Mouse (Mus musculus) forebrain, postnatal 0 days (tissue): ENCODE data around the gene Tmem86a. TPM values are rescaled to one million over a fixed set of nuclear protein-coding genes. Genes with fewer than 3 reads are reported as not detected.

Source experiments
- ATAC-seq: fragments of 200-750 bp; cut with Nextera tagmentation; 2 replicates; pipeline ENCODE4 v1.8.0; 2017; ENCODE audit warnings: mild to moderate bottlenecking, moderate library complexity
- DNase-seq: peaks from one replicate; pipeline ENCODE4 v3.0.0-alpha.2; 2015
- H3K27ac ChIP-seq: fragments of 300-500 bp; sonication (generic); 2 replicates; pipeline ENCODE4 v1.5.1; 2014; ENCODE audit warnings: low read depth, mild to moderate bottlenecking, antibody characterized with exemption, low read length, moderate library complexity, mixed read lengths
- H3K27me3 ChIP-seq: fragments of 300-500 bp; sonication (generic); 2 replicates; pipeline ENCODE4 v1.6.1; 2014; ENCODE audit warnings: mild to moderate bottlenecking, low read length, mixed read lengths; ENCODE audit not compliant: insufficient read depth
- H3K36me3 ChIP-seq: fragments of 300-500 bp; sonication (generic); 2 replicates; pipeline ENCODE4 v1.6.1; 2014; ENCODE audit warnings: mild to moderate bottlenecking, moderate library complexity; ENCODE audit not compliant: insufficient read depth
- H3K4me1 ChIP-seq: fragments of 300-500 bp; sonication (generic); 2 replicates; pipeline ENCODE4 v1.6.1; 2014; ENCODE audit warnings: antibody characterized with exemption; ENCODE audit not compliant: insufficient read depth
- H3K4me2 ChIP-seq: fragments of 300-500 bp; sonication (generic); 2 replicates; pipeline ENCODE4 v1.6.1; 2014; ENCODE audit warnings: low read depth, mild to moderate bottlenecking, moderate library complexity
- H3K4me3 ChIP-seq: fragments of 300-500 bp; sonication (generic); 2 replicates; pipeline ENCODE4 v1.5.1; 2014; ENCODE audit warnings: low read depth, low read length, mixed read lengths
- H3K9ac ChIP-seq: fragments of 300-500 bp; sonication (generic); 2 replicates; pipeline ENCODE4 v1.6.1; 2014; ENCODE audit warnings: mild to moderate bottlenecking
- H3K9me3 ChIP-seq: fragments of 300-500 bp; sonication (generic); 2 replicates; pipeline ENCODE4 v1.6.1; 2016; ENCODE audit warnings: low read length
- CTCF ChIP-seq: sonication (generic); IDR thresholded peaks from 2 replicates; pipeline ENCODE4 v1.5.1; 2016; ENCODE audit warnings: antibody characterized with exemption, control low read depth, low read depth
- WGBS: fragments of 180-500 bp; shearing (Covaris S2); extraction: QIAGEN DNeasy Blood & Tissue Kit; methylation state at CpG from one replicate; pipeline ENCODE4 v1.1.7; 2014; 5-methylcytosine and 5-hydroxymethylcytosine counted together
- polyA plus RNA-seq: library from polyadenylated mRNA; unstranded; fragments of >200 nt; fragmentation: Nextera tagmentation; extraction: Ambion mirVana; gene quantifications from 2 replicates; pipeline ENCODE4 v1.2.1, GENCODE M21; 2015
- total RNA-seq: library from RNA; depleted of rRNA; stranded (reverse); fragments of >200 nt; gene quantifications from 2 replicates; pipeline ENCODE4 v1.2.3, GENCODE M21; 2014

The Tmem86a gene
- total and polyA plus RNA-seq, 2 experiments from 2014 or later = 12.0 to 32.9 TPM

DNA sequence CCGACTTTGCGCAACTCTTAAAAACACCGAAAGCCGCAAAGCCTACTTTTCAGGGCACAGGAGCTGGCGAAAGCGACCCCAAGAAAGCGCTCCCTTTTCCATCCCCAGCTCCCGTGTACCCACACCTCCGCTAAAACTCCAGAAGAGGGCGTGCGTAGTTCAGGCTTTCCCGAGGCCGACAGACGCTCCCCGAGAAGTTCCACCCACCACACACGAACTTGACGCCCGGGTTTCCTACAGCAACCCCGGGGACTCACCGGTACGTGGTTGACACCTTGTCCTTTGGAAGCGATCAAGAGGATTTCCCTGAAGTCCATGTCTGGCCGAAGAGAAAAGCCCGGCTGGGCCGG is 42.6 kb upstream of the Tmem86a start:
- DNase-seq (no peak), ATAC-seq (peak; percentile 67)
- TF ChIP-seq CTCF = peak; percentile 59
- H3K36me3 ChIP-seq = no peaks in the 10 kb centered on the region
- under 1% methylated on average over 25 of the region's 25 CpGs for WGBS
- peaks cover 8% of the 10 kb centered on the region for H3K4me1 ChIP-seq
- H3K27ac ChIP-seq = peak overlapping the region; percentile 80
- H3K4me2 ChIP-seq = peak overlapping the region; percentile 83
- H3K4me3 ChIP-seq = peak overlapping the region; percentile 70
- no peaks in the 10 kb centered on the region for H3K9me3 ChIP-seq
- H3K9ac ChIP-seq = peak overlapping the region; percentile 67
- no peaks in the 10 kb centered on the region for H3K27me3 ChIP-seq

DNA sequence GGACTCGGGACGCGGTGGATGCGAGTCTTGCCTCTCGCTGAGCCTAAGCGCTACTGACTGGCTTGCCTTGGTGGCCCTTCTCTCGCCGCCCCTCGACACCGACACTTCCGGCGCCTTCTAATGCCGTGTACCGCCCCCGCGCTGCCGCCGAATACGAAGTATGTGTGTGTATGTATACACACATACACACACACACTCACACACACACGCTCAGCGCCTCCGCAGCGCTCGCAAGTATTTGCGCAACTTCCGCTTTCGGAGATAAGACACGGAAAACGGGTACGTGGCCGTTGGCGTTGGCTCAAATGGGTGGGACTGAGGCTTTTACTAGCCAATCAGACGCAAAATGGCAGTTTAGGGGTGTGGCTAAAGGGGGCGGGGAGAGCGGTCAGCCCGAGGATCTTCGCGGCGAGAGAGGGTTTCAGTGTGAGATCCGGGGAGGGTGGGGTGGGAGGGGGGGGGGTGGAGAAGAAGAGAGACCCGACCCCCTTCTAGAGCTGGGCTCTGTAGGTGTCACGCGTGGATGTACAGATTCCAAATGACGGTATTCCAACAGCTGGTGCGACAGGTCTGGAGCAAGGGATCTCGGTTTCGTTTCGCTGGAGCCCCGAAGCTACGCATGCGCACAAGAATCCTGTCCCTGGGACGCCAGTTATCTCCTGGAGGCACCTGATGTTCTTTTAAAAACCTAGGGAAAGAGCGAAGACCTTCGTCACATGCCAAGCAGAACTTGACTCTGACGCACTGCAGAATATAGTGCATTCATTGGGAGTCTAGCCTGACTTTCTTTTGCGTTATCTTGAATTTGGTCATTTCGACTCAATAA is 42.0 kb upstream of the Tmem86a start, which contains the start of gene Spty2d1:
Gene Spty2d1, minus strand, starts transcription at position 244 of the 826 bp plus-strand sequence.
- Histone ChIP-seq H3K4me3 (peak within 1 kb of the TSS; percentile 70), H3K9me3 (no peaks in the 10 kb centered on the region), H3K27me3 (no peaks in the 10 kb centered on the region), H3K27ac (peak within 1 kb of the TSS; percentile 87), H3K9ac (peak within 1 kb of the TSS; percentile 67), H3K4me1 (peaks cover 8% of the 10 kb centered on the region), H3K36me3 (no peaks in the 10 kb centered on the region), H3K4me2 (peak within 1 kb of the TSS; percentile 83)
- WGBS = 2% methylated on average over 57 of the region's 57 CpGs
- peak; percentile 97 for ATAC-seq
- TF ChIP-seq CTCF = no peak; the same call in 1 of the 2 replicates
- DNase-seq = peak; percentile 100

DNA sequence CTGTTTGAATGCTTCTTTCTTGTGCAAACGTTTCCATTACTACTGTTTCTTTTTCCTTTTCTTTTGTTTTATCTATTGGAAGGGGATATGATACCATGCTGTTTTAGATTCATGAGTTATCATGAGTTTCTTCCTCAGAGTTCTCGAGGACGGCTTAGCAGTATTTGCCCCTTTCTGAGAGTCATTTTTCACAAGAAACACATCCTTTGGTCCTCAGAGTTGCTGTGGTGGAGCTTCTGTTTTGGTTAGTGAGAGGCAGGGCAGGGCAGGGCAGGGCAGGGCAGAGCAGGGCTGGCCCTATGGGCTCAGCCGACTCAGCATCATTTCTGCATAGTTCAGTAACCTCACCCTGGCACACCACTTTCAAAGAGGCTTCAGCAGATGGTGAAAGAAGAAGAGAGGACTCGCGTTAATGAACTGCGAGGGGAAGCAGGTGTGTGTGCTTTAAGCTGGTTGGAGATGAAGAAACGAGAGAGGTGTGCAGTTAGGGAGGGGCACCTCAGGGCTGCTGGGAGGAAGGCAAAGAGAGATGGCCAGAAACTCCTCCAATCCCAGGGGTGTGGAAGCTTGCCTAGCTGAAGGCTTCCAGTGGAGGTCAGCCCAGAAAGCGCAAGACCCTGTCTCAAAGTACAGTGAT is 37.2 kb upstream of the Tmem86a start:
- ATAC-seq = no peak
- Histone ChIP-seq H3K4me2 (no peak overlapping the region), H3K27ac (no peak overlapping the region), H3K36me3 (no peaks in the 10 kb centered on the region), H3K9me3 (no peaks in the 10 kb centered on the region), H3K4me1 (no peaks in the 10 kb centered on the region), H3K9ac (no peak overlapping the region), H3K4me3 (no peak overlapping the region), H3K27me3 (no peaks in the 10 kb centered on the region)
- no peak for DNase-seq
- 50% methylated on average over 9 of the region's 9 CpGs for WGBS
- TF ChIP-seq CTCF = no peak

DNA sequence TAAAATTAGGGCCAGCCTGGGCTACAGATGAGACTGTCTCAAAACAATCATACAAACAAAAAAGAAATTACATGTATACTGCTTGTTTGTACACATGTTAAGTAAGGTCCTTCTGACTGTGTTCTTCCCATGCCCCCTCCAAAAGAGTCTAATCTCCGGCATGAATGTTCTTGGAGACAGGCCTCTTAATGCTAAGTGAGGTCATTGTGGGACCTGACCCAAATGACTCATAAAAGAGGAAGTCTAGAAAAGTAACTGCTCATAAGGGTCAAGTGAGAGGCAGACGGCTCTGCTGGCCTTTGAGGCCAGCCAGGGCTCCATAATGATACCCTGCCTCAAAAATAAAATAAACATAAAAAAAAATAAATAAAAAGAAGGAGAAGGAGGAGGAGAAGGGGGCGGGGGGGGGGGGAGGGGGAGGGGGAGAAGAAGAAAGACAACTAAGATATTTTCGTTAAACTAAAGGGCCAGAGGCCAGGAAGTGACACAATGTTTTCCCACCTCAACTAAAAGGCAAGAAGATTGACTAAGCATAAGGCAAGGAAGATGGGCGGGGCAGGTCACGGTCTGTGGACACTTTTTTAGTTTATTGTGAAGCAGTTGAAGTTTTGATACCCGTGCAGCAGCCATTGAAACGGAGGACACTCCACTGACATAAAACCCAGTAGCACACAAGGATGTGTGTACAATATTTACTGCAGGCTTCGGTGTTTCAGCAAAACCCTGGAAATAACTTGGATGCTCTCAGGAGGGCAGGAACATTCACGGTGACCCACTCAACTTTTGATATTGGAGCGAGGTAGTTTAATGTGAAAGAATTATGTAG is 35.6 kb upstream of the Tmem86a start:
- no peak for ATAC-seq
- no peaks in the 10 kb centered on the region for H3K9me3 ChIP-seq

DNA sequence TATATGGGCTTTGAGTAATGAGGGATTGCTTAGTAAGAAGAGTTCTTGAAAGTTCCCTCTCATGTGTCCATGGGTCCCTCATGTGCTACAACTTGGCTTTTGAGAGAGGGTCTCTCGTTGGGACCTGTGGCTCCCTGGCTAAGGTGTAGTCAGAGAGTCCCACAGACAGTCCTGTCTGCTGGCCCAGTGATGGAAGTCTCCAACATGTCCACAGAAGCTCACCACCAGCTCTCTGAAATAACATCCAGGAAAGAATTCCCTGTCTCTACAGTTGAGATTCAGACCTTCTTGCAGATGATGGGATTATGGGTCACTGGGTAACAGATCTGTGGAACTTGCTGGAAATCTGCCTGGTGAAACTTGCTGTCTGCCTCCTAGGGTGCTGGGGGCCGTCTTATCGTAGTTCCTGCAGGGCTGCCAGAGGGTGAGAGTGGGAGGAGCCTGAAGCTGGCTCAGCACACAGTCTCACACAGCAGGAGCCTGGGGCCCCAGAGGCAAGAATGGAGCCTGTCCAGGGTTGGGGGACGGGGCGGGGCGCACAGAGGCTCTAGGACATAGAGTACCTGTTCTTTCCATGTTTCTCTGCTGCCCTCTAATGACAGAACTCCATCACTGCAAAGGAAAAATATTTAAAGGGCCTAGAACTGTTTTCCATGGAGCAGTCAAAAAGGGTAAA is 34.9 kb upstream of the Tmem86a start:
- peak; percentile 91 for ATAC-seq
- peak; percentile 78 for DNase-seq
- Histone ChIP-seq H3K4me2 (peak overlapping the region; percentile 47), H3K4me1 (no peaks in the 10 kb centered on the region), H3K36me3 (no peaks in the 10 kb centered on the region), H3K4me3 (peak overlapping the region; percentile 25; the same call in 1 of the 2 replicates), H3K27ac (no peak overlapping the region), H3K27me3 (no peaks in the 10 kb centered on the region), H3K9ac (no peak overlapping the region), H3K9me3 (no peaks in the 10 kb centered on the region)
- TF ChIP-seq CTCF = peak; percentile 73
- WGBS = 6% methylated on average over 6 of the region's 6 CpGs

More for the DNA sequence above, 35.6 kb upstream of the Tmem86a start:
- no peak for TF ChIP-seq CTCF
- no peak for DNase-seq
- Histone ChIP-seq H3K9ac (no peak overlapping the region), H3K4me3 (no peak overlapping the region), H3K36me3 (no peaks in the 10 kb centered on the region), H3K27me3 (no peaks in the 10 kb centered on the region), H3K4me2 (no peak overlapping the region), H3K4me1 (no peaks in the 10 kb centered on the region), H3K27ac (no peak overlapping the region)
- 62% methylated on average over 11 of the region's 11 CpGs for WGBS

DNA sequence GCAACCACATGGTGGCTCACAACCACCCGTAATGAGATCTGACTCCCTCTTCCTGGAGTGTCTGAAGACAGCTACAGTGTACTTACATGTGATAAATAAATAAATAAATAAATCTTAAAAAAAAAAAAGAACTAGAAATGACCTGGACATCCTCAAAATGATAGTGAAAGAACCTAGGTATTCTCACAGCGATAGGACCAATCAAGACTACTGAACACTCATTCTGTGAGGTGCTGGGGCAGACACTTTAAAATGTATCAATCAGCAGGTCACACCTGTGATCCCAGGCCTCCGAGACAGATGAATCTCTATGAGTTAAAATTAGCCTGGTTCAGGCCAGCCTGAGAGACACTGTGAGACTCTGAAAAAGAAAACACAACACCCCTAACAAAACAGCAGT is 33.8 kb upstream of the Tmem86a start:
- Histone ChIP-seq H3K4me3 (no peak overlapping the region), H3K36me3 (no peaks in the 10 kb centered on the region), H3K27ac (no peak overlapping the region), H3K9ac (no peak overlapping the region), H3K4me2 (no peak overlapping the region), H3K9me3 (no peaks in the 10 kb centered on the region), H3K4me1 (no peaks in the 10 kb centered on the region), H3K27me3 (no peaks in the 10 kb centered on the region)
- no peak for DNase-seq
- ATAC-seq = no peak
- TF ChIP-seq CTCF = no peak
- WGBS = 78% methylated on average over 3 of the region's 3 CpGs
